Mouse (Mus musculus) myocyte (in vitro differentiated cells): ENCODE results near the gene Slc25a19.

Experiments
- E2F4 ChIP-seq: IDR thresholded peaks from one replicate; pipeline ENCODE4 v1.6.1; 2011; ENCODE audit warnings: mild to moderate bottlenecking, control low read depth, moderate library complexity; ENCODE audit not compliant: insufficient read depth
- POLR2A ChIP-seq: IDR thresholded peaks from one replicate; pipeline ENCODE4 v1.6.1; 2011; ENCODE audit warnings: low read depth, mild to moderate bottlenecking, control low read depth, moderate library complexity; ENCODE audit not compliant: insufficient read length
- POLR2AphosphoS2 ChIP-seq: IDR thresholded peaks from one replicate; pipeline ENCODE4 v1.6.1; 2011; ENCODE audit warnings: low read depth, control low read depth; ENCODE audit not compliant: insufficient read length
- REST ChIP-seq: IDR thresholded peaks from one replicate; pipeline ENCODE4 v1.6.1; 2011; ENCODE audit warnings: mild to moderate bottlenecking, control low read depth, moderate library complexity; ENCODE audit not compliant: insufficient read depth, insufficient read length
- USF1 ChIP-seq: IDR thresholded peaks from one replicate; pipeline ENCODE4 v1.6.1; 2011; ENCODE audit warnings: low read depth, mild to moderate bottlenecking, control low read depth, moderate library complexity

DNA sequence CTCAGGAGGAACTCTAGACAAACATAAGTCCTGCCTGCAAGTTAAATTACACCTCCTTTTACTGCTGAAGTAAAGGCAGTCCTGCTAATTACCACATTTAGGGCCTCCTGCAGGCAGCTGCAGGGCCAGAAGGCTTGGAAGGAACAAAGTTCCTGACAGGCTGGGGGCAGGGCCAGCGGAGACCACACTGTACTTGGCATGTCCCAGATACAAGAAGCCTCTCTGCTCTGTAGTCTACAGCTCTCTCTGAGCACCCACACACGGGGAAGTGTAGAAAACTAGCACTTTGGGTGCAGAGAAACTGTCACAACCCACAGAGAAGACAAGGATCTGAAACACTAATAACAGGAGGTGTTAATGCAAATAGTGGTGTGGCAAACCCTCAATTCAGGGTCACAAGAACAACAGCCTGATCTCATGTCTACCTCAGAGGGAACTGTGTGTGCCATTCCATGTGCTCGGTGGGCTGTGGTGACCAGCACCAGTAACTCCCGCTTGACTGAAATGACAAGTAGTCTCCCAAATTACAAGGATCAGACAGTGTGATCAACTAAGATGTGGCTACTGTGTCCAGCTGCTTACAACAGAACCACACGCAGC is 42.5 kb upstream of the Slc25a19 start:
- TF ChIP-seq USF1 (no peak), E2F4 (no peak), REST (no peak), POLR2AphosphoS2 (no peak), POLR2A (no peak)
